Comparison of ENCODE assay signal across 26 mouse cellular contexts in genomic region chr10:119957260-119957955, GRCm38 (mm10).
A peak's percentile ranks its signal among the peaks of the same experiment; 100 is the strongest.
DNase-seq lines count a peak whose midpoint lies in the region; ATAC-seq lines count a peak whose summit lies in the region.
"Had no signal": no experiment of that assay in that cellular context is flagged by ENCODE, and none has a peak within 500 bp of the region (broad histone marks: within the 10 kb centered on the region; RNA-seq: fewer than 3 reads in every experiment).

No protein-coding gene starts in this region.

- H3K4me2 ChIP-seq in forebrain, embryonic 15.5 days (replicated peaks) = no peak overlapping the region
- no peak overlapping the region for H3K4me2 ChIP-seq in neural tube, embryonic 15.5 days
- H3K4me2 ChIP-seq: embryonic facial prominence, embryonic 13.5 days; heart, embryonic 13.5 days; limb, embryonic 13.5 days; liver, embryonic 11.5 days; lung, embryonic 15.5 days; stomach, embryonic 15.5 days had no signal

- no peak overlapping the region for H3K9ac ChIP-seq in forebrain, embryonic 15.5 days (replicated peaks)
- no peak overlapping the region for H3K9ac ChIP-seq in neural tube, embryonic 15.5 days (replicated peaks)
- H3K9ac ChIP-seq: embryonic facial prominence, embryonic 13.5 days; heart, embryonic 13.5 days; limb, embryonic 13.5 days; lung, embryonic 15.5 days; stomach, embryonic 15.5 days had no signal

- H3K27me3 ChIP-seq in forebrain, embryonic 15.5 days = no peaks in the 10 kb centered on the region
- H3K27me3 ChIP-seq in forebrain, embryonic 10.5 days (ENCODE audit: poor library complexity, severe bottlenecking) = no peaks in the 10 kb centered on the region
- no peaks in the 10 kb centered on the region for H3K27me3 ChIP-seq in neural tube, embryonic 15.5 days (replicated peaks)
- H3K27me3 ChIP-seq: embryonic facial prominence, embryonic 13.5 days; heart, embryonic 13.5 days; limb, embryonic 13.5 days; lung, embryonic 15.5 days; stomach, embryonic 15.5 days had no signal

- H3K36me3 ChIP-seq in forebrain, embryonic 15.5 days = no peaks in the 10 kb centered on the region
- H3K36me3 ChIP-seq in forebrain, embryonic 10.5 days (replicated peaks) = no peaks in the 10 kb centered on the region
- H3K36me3 ChIP-seq in neural tube, embryonic 15.5 days = no peaks in the 10 kb centered on the region
- H3K36me3 ChIP-seq: embryonic facial prominence, embryonic 13.5 days; heart, embryonic 13.5 days; limb, embryonic 13.5 days; lung, embryonic 15.5 days; midbrain, embryonic 10.5 days; stomach, embryonic 15.5 days had no signal

- H3K4me3 ChIP-seq in forebrain, embryonic 15.5 days = no peak overlapping the region
- H3K4me3 ChIP-seq in forebrain, embryonic 10.5 days = no peak overlapping the region
- no peak overlapping the region for H3K4me3 ChIP-seq in neural tube, embryonic 15.5 days (replicated peaks)
- H3K4me3 ChIP-seq: embryonic facial prominence, embryonic 13.5 days; heart, adult 2 months; heart, embryonic 13.5 days; left cerebral cortex, adult 2 months; limb, embryonic 13.5 days; lung, embryonic 15.5 days; midbrain, embryonic 10.5 days; stomach, embryonic 15.5 days had no signal

- WGBS in forebrain, embryonic 15.5 days = 68% methylated on average over 17 of the region's 17 CpGs
- 95% methylated on average over 17 of the region's 17 CpGs for WGBS in forebrain, embryonic 10.5 days
- WGBS in neural tube, embryonic 15.5 days = 65% methylated on average over 17 of the region's 17 CpGs

- no peaks in the 10 kb centered on the region for H3K9me3 ChIP-seq in forebrain, embryonic 15.5 days
- H3K9me3 ChIP-seq in forebrain, embryonic 10.5 days = no peaks in the 10 kb centered on the region
- H3K9me3 ChIP-seq in neural tube, embryonic 15.5 days (replicated peaks) = no peaks in the 10 kb centered on the region
- H3K9me3 ChIP-seq: embryonic facial prominence, embryonic 13.5 days; heart, embryonic 13.5 days; limb, embryonic 13.5 days; lung, embryonic 15.5 days; midbrain, embryonic 10.5 days; stomach, embryonic 15.5 days had no signal

- H3K27ac ChIP-seq in forebrain, embryonic 15.5 days (replicated peaks) = peak overlapping the region; percentile 42; the same call in 1 of the 2 replicates
- no peak overlapping the region for H3K27ac ChIP-seq in forebrain, embryonic 10.5 days
- H3K27ac ChIP-seq in neural tube, embryonic 15.5 days (replicated peaks) = 0 out of 2 replicates have a peak overlapping the region, but pooled peaks have one; percentile 23
- H3K27ac ChIP-seq: embryonic facial prominence, embryonic 13.5 days; heart, adult 2 months; heart, embryonic 13.5 days; left cerebral cortex, adult 2 months; limb, embryonic 13.5 days; lung, embryonic 15.5 days; midbrain, embryonic 10.5 days; stomach, embryonic 15.5 days had no signal

- no peak for DNase-seq in forebrain, embryonic 10.5 days (ENCODE audit: extremely low spot score, low spot score)
- DNase-seq in layer of hippocampus, adult 11-12 months (ENCODE audit: low spot score) = peak; percentile 16
- no peak for DNase-seq in layer of hippocampus, adult 9-10 months (ENCODE audit: low spot score)
- DNase-seq in neural tube, embryonic 10.5 days (ENCODE audit: extremely low spot score, low spot score) = no peak
- peak; percentile 12 to 21 for DNase-seq in layer of hippocampus, postnatal 10 days (ENCODE audit: low spot score in 2 of 2)
- DNase-seq: adrenal gland, postnatal 25 days; B cell, adult 2 months; cerebellum, adult 2 months; gastrocnemius, postnatal 36 days; heart, adult 2 months; heart, postnatal 10 days; kidney, adult 8-10 months; kidney, postnatal 10 days; right cerebral cortex, postnatal 25 days had no signal

- H3K4me1 ChIP-seq in forebrain, embryonic 15.5 days = peaks cover 6% of the 10 kb centered on the region; the same call in 1 of the 2 replicates
- peaks cover 14% of the 10 kb centered on the region for H3K4me1 ChIP-seq in forebrain, embryonic 10.5 days
- H3K4me1 ChIP-seq in neural tube, embryonic 15.5 days = peaks cover 22% of the 10 kb centered on the region
- H3K4me1 ChIP-seq: embryonic facial prominence, embryonic 13.5 days; lung, embryonic 15.5 days; stomach, embryonic 15.5 days had no signal

- ATAC-seq in forebrain, embryonic 15.5 days (replicated peaks) = peak; percentile 75
- no peak for ATAC-seq in neural tube, embryonic 15.5 days (ENCODE audit: low FRiP score)
- no peak for ATAC-seq in erythroid progenitor cell, adult 5-6 weeks (replicated peaks; ENCODE audit: low FRiP score, poor library complexity, severe bottlenecking)
- ATAC-seq: intestine, embryonic 16.5 days had no signal

Comparison
In these comparisons a context has a peak if more than half of its experiments do, and no peak if none do; other contexts are left out.
1. DNase-seq: peak in layer of hippocampus, adult 11-12 months (single experiment) and layer of hippocampus, postnatal 10 days (2 of 2); none in forebrain, embryonic 10.5 days (single experiment), layer of hippocampus, adult 9-10 months (single experiment) and neural tube, embryonic 10.5 days (single experiment).